Mouse (Mus musculus) lung, postnatal 0 days (tissue): Measurements from ENCODE around the gene Txnrd3.

Experiments used
- CTCF ChIP-seq: IDR thresholded peaks from 2 replicates; pipeline ENCODE4 v1.5.1; 2016; ENCODE audit warnings: antibody characterized with exemption, mild to moderate bottlenecking
- EP300 ChIP-seq: IDR thresholded peaks from 2 replicates; pipeline ENCODE4 v1.6.1; 2016; ENCODE audit warnings: antibody characterized with exemption, mild to moderate bottlenecking, control low read depth

GRCm38 (mm10) chr6:89595777-89596146 is 48.0 kb upstream of the Txnrd3 start:
- TF ChIP-seq CTCF: no peak
- TF ChIP-seq EP300: no peak
